Mouse (Mus musculus) ES-E14 (cell line): ENCODE results near the gene Adcy3. TPM values are rescaled to one million over a fixed set of nuclear protein-coding genes. Genes with fewer than 3 reads are reported as not detected.

Source experiments
- DNase-seq: peaks from one replicate; pipeline ENCODE4 v3.0.0-alpha.2; 2013; ENCODE audit warnings: low read depth, low spot score
- H3K27ac ChIP-seq: 2 replicates; pipeline ENCODE4 v1.5.1; 2012; ENCODE audit warnings: low read depth, mild to moderate bottlenecking, low read length, moderate library complexity, mixed read lengths; ENCODE audit not compliant: poor library complexity, insufficient read depth, severe bottlenecking
- H3K36me3 ChIP-seq: 2 replicates; pipeline ENCODE4 v1.6.1; 2012; ENCODE audit warnings: mild to moderate bottlenecking, low read length, moderate library complexity, mixed read lengths; ENCODE audit not compliant: control insufficient read depth, poor library complexity, insufficient read depth, severe bottlenecking
- H3K4me1 ChIP-seq, 2 experiments: fragments of 150-350 bp in 1 of 2; sonication (generic) in 1 of 2; 2 replicates each; pipeline ENCODE4 v1.6.1; 2012; ENCODE audit warnings: low read length in 2 of 2, mild to moderate bottlenecking in 1 of 2, mixed read lengths in 1 of 2; ENCODE audit not compliant: control insufficient read depth in 2 of 2, insufficient read depth in 2 of 2, poor library complexity in 1 of 2
- H3K4me3 ChIP-seq, 2 experiments: fragments of 150-350 bp in 1 of 2; sonication (generic) in 1 of 2; 2 replicates each; pipeline ENCODE4 v1.5.1; 2012; ENCODE audit warnings: low read length in 2 of 2, low read depth in 1 of 2, mild to moderate bottlenecking in 1 of 2, mixed read lengths in 1 of 2; ENCODE audit not compliant: insufficient read depth in 1 of 2, poor library complexity in 1 of 2, severe bottlenecking in 1 of 2
- H3K9ac ChIP-seq: 2 replicates; pipeline ENCODE4 v1.6.1; 2012; ENCODE audit warnings: low read depth, mild to moderate bottlenecking, low read length, mixed read lengths; ENCODE audit not compliant: poor library complexity, insufficient read depth, severe bottlenecking
- H3K9me3 ChIP-seq: fragments of 150-350 bp; sonication (generic); 2 replicates; pipeline ENCODE4 v1.6.1; 2012; ENCODE audit warnings: low read depth, mild to moderate bottlenecking, low read length; ENCODE audit not compliant: control insufficient read depth, insufficient read depth
- CHD2 ChIP-seq: IDR thresholded peaks from 2 replicates; pipeline ENCODE4 v1.6.1; 2014; ENCODE audit warnings: mild to moderate bottlenecking, low read depth, low read length, inconsistent platforms
- HCFC1 ChIP-seq: IDR thresholded peaks from 2 replicates; pipeline ENCODE4 v1.6.1; 2012; ENCODE audit warnings: low read length, inconsistent platforms, borderline replicate concordance; ENCODE audit not compliant: insufficient read depth
- MAFK ChIP-seq: IDR thresholded peaks from 2 replicates; pipeline ENCODE4 v1.6.1; 2014; ENCODE audit warnings: mild to moderate bottlenecking, low read depth, low read length, inconsistent platforms; ENCODE audit not compliant: insufficient read depth
- ZC3H11A ChIP-seq: IDR thresholded peaks from 2 replicates; pipeline ENCODE4 v1.6.1; 2012; ENCODE audit warnings: low read depth, mild to moderate bottlenecking, inconsistent platforms, low read length, borderline replicate concordance
- ZNF384 ChIP-seq: IDR thresholded peaks from 2 replicates; pipeline ENCODE4 v1.6.1; 2012; ENCODE audit warnings: low read depth, low read length, inconsistent platforms
- in situ Hi-C, 2 experiments: fragments of 600-800 bp; cut with MboI; formaldehyde crosslinking; loops; one replicate each; pipeline ENCODE4 v1.15.1; 2025; ENCODE audit warnings: low sequenced_read_pairs in 2 of 2, inconsistent platforms in 1 of 2; ENCODE audit not compliant: unreplicated experiment in 2 of 2
- total RNA-seq: library from RNA; depleted of rRNA; stranded (reverse); fragments of 300-350 nt; gene quantifications from 2 replicates; pipeline ENCODE4 v1.2.3, GENCODE M21; 2012

Adcy3 gene
- total RNA-seq, 1 experiment, result 14.1 TPM

GRCm38 (mm10) chr12:4169622-4170021, 36.7 kb downstream of the Adcy3 start:
- DNase-seq, result no peak
- peaks cover 14 to 36% of the 10 kb centered on the region in 2 experiments; a peak in 3 of 4 replicates for H3K4me1 ChIP-seq
- no peak overlapping the region for H3K4me3 ChIP-seq
- in situ Hi-C loops, result no loop called here
- no peak overlapping the region for H3K9ac ChIP-seq
- H3K27ac ChIP-seq, result peak overlapping the region; percentile 26; the same call in 1 of the 2 replicates
- no peaks in the 10 kb centered on the region for H3K36me3 ChIP-seq
- TF ChIP-seq MAFK, result no peak
- no peaks in the 10 kb centered on the region for H3K9me3 ChIP-seq

GRCm38 (mm10) chr12:4173108-4173790, 40.3 kb downstream of the Adcy3 start:
- DNase-seq, result no peak
- H3K4me1 ChIP-seq, result peaks cover 11 to 32% of the 10 kb centered on the region in 2 experiments
- peak overlapping the region; percentile 37 to 49; a peak in 3 of 4 replicates for H3K4me3 ChIP-seq
- in situ Hi-C loops, result no loop called here
- H3K36me3 ChIP-seq, result no peaks in the 10 kb centered on the region
- H3K27ac ChIP-seq, result no peak overlapping the region
- no peaks in the 10 kb centered on the region for H3K9me3 ChIP-seq
- H3K9ac ChIP-seq, result peak overlapping the region; percentile 33
- TF ChIP-seq CHD2 (no peak), ZC3H11A (no peak), MAFK (no peak), HCFC1 (no peak), ZNF384 (no peak)

DNA sequence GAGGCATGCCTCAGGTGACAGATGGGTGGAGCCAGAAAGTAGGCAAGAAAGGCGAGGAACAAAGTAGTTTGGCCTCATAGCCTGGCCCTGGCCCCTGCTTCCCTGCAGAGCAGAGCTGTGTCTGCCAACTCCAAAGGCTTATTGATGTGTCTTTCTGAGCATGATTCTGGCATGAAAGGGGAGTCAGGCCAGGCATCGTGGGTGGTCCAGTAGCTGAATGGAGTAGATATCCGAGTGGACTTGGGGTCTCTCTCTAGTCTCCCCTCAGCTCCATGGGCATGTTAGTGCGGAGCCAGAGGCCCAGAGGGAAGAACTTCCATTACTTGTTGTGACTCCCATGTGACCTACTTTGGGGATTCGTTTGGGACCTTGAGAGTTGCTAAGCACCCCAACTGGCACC, 45.9 kb downstream of the Adcy3 start:
- DNase-seq, result no peak
- H3K4me1 ChIP-seq, result peaks cover 10 to 30% of the 10 kb centered on the region in 2 experiments
- H3K9ac ChIP-seq, result no peak overlapping the region
- H3K4me3 ChIP-seq, result no peak overlapping the region
- H3K9me3 ChIP-seq, result no peaks in the 10 kb centered on the region
- in situ Hi-C loops, result no loop called here
- H3K27ac ChIP-seq, result no peak overlapping the region
- no peak for TF ChIP-seq ZNF384
- TF ChIP-seq ZC3H11A, result no peak
- no peak for TF ChIP-seq MAFK
- TF ChIP-seq CHD2, result no peak
- TF ChIP-seq HCFC1, result no peak
- H3K36me3 ChIP-seq, result no peaks in the 10 kb centered on the region

DNA sequence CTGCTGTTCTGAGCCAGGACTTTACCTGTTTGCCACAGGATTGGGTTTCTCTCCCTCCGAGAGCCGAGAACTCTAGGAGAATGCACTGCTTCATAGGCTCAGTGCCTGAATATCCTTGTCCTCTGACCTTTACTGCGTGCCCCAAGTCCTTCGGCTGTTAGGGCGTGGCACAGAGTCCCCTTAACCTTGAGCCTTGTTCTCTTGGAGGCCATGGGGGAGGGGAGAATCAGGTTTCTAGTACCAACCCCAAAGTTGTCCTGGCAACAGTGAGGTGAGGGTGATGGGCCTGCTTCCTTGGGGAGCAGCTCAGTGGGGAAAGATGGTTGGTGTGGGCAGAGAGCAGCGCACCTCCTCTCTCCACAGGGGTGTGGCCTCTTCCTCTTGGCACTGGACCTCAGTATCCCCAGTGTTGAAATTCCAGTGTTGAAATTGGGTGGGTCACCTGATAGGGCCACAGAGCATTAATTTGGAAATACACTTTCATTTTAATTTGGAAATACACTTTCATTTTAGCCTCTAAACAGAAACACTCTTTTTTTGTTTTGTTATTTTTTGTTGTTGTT, 46.8 kb downstream of the Adcy3 start:
- DNase-seq, result no peak
- H3K27ac ChIP-seq, result peak overlapping the region; percentile 56; the same call in 1 of the 2 replicates
- peak overlapping the region in 1 of 2 experiments; percentile 30; a peak in 1 of 4 replicates for H3K4me3 ChIP-seq
- in situ Hi-C loops, result no loop called here
- no peak for TF ChIP-seq HCFC1
- TF ChIP-seq ZC3H11A, result no peak
- TF ChIP-seq ZNF384, result no peak
- TF ChIP-seq MAFK, result no peak
- no peak for TF ChIP-seq CHD2
- H3K36me3 ChIP-seq, result no peaks in the 10 kb centered on the region
- peaks cover 10 to 30% of the 10 kb centered on the region in 2 experiments for H3K4me1 ChIP-seq
- H3K9me3 ChIP-seq, result no peaks in the 10 kb centered on the region
- H3K9ac ChIP-seq, result no peak overlapping the region

GRCm38 (mm10) chr12:4180507-4180906, 47.6 kb downstream of the Adcy3 start:
- in situ Hi-C loops, result no loop called here
- Histone ChIP-seq H3K9me3 (no peaks in the 10 kb centered on the region), H3K27ac (no peak overlapping the region), H3K4me3 (0 out of 4 replicates have a peak overlapping the region, but pooled peaks of 1 of the 2 experiments have one; percentile 19), H3K9ac (no peak overlapping the region), H3K4me1 (peaks cover 10 to 30% of the 10 kb centered on the region in 2 experiments), H3K36me3 (no peaks in the 10 kb centered on the region)
- DNase-seq, result peak; percentile 40
- TF ChIP-seq ZC3H11A (no peak), MAFK (peak; percentile 98), CHD2 (no peak), HCFC1 (no peak), ZNF384 (no peak)
